Mouse (Mus musculus): ENCODE measurements around the gene Tmem189. TPM values are rescaled to one million over a fixed set of nuclear protein-coding genes. Genes with fewer than 3 reads are reported as not detected.

The Tmem189 gene
- 88.8 and 89.0 TPM in 2 replicates for polyA plus RNA-seq (2012; rRNA removed)

GRCm38 (mm10) chr2:167689501-167690218 lies at the start of gene Tmem189:
Gene Tmem189 (minus strand): TSS chr2:167689822.
- peak within 1 kb of the TSS; percentile 92 for H3K4me3 ChIP-seq (ENCODE audit: insufficient read depth, low read length)
- TF ChIP-seq POLR2A (IDR thresholded peaks at IDR 0.05; ENCODE audit: extremely low read depth, insufficient read depth, low read length) (0 out of 2 replicates have a peak, but pooled peaks have one; percentile 35), CTCF (IDR thresholded peaks at IDR 0.05; ENCODE audit: extremely low read depth, insufficient read depth, low read length) (no peak)
- peak within 1 kb of the TSS; percentile 95 for H3K27ac ChIP-seq (ENCODE audit: insufficient read depth, low read length)
- peaks cover 6% of the 10 kb centered on the region for H3K4me1 ChIP-seq (ENCODE audit: control insufficient read depth, insufficient read depth, low read length)

GRCm38 (mm10) chr2:167739030-167739429 lies 49.4 kb upstream of the Tmem189 start:
- TF ChIP-seq CTCF (IDR thresholded peaks at IDR 0.05; ENCODE audit: extremely low read depth, insufficient read depth, low read length) (no peak), POLR2A (IDR thresholded peaks at IDR 0.05; ENCODE audit: extremely low read depth, insufficient read depth, low read length) (no peak)
- Histone ChIP-seq H3K4me3 (ENCODE audit: insufficient read depth, low read length) (no peak overlapping the region), H3K4me1 (ENCODE audit: control insufficient read depth, insufficient read depth, low read length) (no peaks in the 10 kb centered on the region), H3K27ac (ENCODE audit: insufficient read depth, low read length) (no peak overlapping the region)

DNA sequence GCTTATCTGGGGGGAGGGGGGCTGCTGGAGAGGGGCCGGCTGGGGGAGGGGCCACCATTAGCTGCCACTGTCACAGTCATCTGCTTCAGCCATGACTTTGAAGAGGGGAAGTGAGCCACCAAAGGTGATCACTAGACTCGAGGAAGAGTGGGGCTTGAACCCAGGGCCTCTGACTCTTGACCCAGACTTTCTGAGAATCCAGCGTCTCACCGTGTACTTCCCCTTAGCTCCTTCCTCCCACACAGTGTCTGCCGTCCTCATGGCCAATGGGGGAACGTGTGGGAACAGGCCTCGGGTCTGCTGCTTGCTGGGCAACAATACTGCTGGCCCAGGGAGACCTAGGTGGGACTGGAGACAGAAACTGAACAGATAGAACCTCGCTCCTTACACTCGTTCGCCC lies 45.2 kb upstream of the Tmem189 start:
- Histone ChIP-seq H3K27ac (ENCODE audit: insufficient read depth, low read length) (no peak overlapping the region), H3K4me3 (ENCODE audit: insufficient read depth, low read length) (no peak overlapping the region), H3K4me1 (ENCODE audit: control insufficient read depth, insufficient read depth, low read length) (no peaks in the 10 kb centered on the region)
- TF ChIP-seq POLR2A (IDR thresholded peaks at IDR 0.05; ENCODE audit: extremely low read depth, insufficient read depth, low read length) = no peak
- TF ChIP-seq CTCF (IDR thresholded peaks at IDR 0.05; ENCODE audit: extremely low read depth, insufficient read depth, low read length) = no peak

GRCm38 (mm10) chr2:167731149-167731548 lies 41.5 kb upstream of the Tmem189 start:
- no peak overlapping the region for H3K27ac ChIP-seq (ENCODE audit: insufficient read depth, low read length)
- no peaks in the 10 kb centered on the region for H3K4me1 ChIP-seq (ENCODE audit: control insufficient read depth, insufficient read depth, low read length)
- H3K4me3 ChIP-seq (ENCODE audit: insufficient read depth, low read length) = no peak overlapping the region
- TF ChIP-seq CTCF (IDR thresholded peaks at IDR 0.05; ENCODE audit: extremely low read depth, insufficient read depth, low read length) = no peak
- TF ChIP-seq POLR2A (IDR thresholded peaks at IDR 0.05; ENCODE audit: extremely low read depth, insufficient read depth, low read length) = no peak

- Histone ChIP-seq H3K27ac (ENCODE audit: insufficient read depth, low read length) (no peak overlapping the region), H3K4me3 (ENCODE audit: insufficient read depth, low read length) (no peak overlapping the region), H3K4me1 (ENCODE audit: control insufficient read depth, insufficient read depth, low read length) (no peaks in the 10 kb centered on the region)
- no peak for TF ChIP-seq POLR2A (IDR thresholded peaks at IDR 0.05; ENCODE audit: extremely low read depth, insufficient read depth, low read length)
- no peak for TF ChIP-seq CTCF (IDR thresholded peaks at IDR 0.05; ENCODE audit: extremely low read depth, insufficient read depth, low read length)
These were observed 40.4 kb upstream of the Tmem189 start for GRCm38 (mm10) chr2:167730036-167730435.

GRCm38 (mm10) chr2:167727161-167727560 lies 37.5 kb upstream of the Tmem189 start:
- H3K4me1 ChIP-seq (ENCODE audit: control insufficient read depth, insufficient read depth, low read length) = no peaks in the 10 kb centered on the region
- no peak overlapping the region for H3K4me3 ChIP-seq (ENCODE audit: insufficient read depth, low read length)
- no peak overlapping the region for H3K27ac ChIP-seq (ENCODE audit: insufficient read depth, low read length)
- no peak for TF ChIP-seq POLR2A (IDR thresholded peaks at IDR 0.05; ENCODE audit: extremely low read depth, insufficient read depth, low read length)
- no peak for TF ChIP-seq CTCF (IDR thresholded peaks at IDR 0.05; ENCODE audit: extremely low read depth, insufficient read depth, low read length)

DNA sequence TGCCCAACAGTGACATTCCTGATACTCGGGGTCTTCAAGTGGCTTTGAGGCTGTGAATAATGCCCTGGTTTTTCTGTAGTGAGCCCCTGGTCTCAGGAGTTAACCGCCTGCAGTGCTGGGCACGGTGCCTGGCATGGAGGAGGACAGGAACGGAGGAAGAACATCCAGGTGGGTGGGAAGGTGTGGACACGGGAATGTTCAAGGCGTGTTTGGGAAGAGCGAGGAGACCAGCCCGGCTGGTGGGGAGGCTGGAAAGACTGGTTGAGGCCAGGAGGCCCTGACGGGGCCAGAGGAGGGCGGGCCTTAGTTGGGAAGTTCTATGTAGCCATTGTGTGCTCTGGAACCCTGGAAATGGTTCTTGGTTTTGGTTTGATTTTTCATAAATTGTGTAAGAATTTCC lies 36.3 kb upstream of the Tmem189 start:
- Histone ChIP-seq H3K27ac (ENCODE audit: insufficient read depth, low read length) (no peak overlapping the region), H3K4me3 (ENCODE audit: insufficient read depth, low read length) (no peak overlapping the region), H3K4me1 (ENCODE audit: control insufficient read depth, insufficient read depth, low read length) (no peaks in the 10 kb centered on the region)
- TF ChIP-seq CTCF (IDR thresholded peaks at IDR 0.05; ENCODE audit: extremely low read depth, insufficient read depth, low read length) = no peak
- no peak for TF ChIP-seq POLR2A (IDR thresholded peaks at IDR 0.05; ENCODE audit: extremely low read depth, insufficient read depth, low read length)

DNA sequence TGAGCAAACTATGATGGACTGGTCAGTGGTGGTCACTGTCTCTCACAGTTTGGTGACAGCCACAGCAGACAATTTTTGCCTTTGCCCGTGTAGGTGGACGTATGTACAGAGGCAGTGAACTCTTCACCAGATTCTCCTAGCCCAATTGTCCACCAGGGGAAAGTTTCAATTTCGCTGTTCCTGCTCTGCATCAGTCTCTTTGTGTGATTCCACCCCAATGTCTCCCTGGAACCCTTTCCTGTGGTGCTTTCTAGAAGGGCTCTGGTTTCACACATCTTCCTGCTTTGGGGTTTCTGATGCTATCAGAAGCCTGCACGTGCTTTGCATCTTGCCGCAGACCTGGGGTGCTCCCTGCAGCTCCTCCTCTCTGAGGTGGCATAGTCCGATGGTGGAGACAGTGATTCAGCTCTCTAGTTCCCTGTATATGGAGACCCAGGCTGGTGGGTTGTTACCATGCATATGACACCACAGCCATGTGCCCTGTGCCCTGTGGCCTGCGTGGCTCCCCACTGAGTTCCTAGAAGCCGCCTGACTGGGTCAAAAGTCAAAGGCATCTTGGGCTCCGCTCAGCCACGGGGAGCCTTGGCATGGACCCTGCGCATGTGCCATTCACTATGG lies 34.1 kb upstream of the Tmem189 start:
- TF ChIP-seq POLR2A (IDR thresholded peaks at IDR 0.05; ENCODE audit: extremely low read depth, insufficient read depth, low read length) = no peak
- no peak for TF ChIP-seq CTCF (IDR thresholded peaks at IDR 0.05; ENCODE audit: extremely low read depth, insufficient read depth, low read length)
- Histone ChIP-seq H3K27ac (ENCODE audit: insufficient read depth, low read length) (no peak overlapping the region), H3K4me1 (ENCODE audit: control insufficient read depth, insufficient read depth, low read length) (no peaks in the 10 kb centered on the region), H3K4me3 (ENCODE audit: insufficient read depth, low read length) (no peak overlapping the region)

DNA sequence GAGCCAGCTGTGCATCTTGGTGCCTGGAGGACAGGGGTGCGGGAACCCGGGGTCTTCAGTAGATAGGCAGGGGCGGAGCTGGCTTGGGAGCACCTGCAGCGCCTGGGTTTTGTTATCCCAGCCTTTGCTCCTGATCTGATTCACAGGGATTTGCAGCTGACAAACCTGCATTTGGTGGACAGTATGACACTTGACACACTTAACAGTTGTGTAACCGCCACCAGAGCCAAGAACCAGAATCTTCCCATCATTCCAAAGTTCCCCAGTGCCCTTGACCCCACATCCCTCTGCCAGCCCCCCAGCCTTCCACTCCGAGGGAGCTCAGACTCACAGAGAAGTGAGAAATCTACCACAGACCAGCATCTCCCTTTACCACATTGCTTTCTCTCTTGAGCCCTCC lies 32.9 kb upstream of the Tmem189 start:
- H3K27ac ChIP-seq (ENCODE audit: insufficient read depth, low read length) = no peak overlapping the region
- no peak for TF ChIP-seq POLR2A (IDR thresholded peaks at IDR 0.05; ENCODE audit: extremely low read depth, insufficient read depth, low read length)
- TF ChIP-seq CTCF (IDR thresholded peaks at IDR 0.05; ENCODE audit: extremely low read depth, insufficient read depth, low read length) = no peak
- no peaks in the 10 kb centered on the region for H3K4me1 ChIP-seq (ENCODE audit: control insufficient read depth, insufficient read depth, low read length)
- H3K4me3 ChIP-seq (ENCODE audit: insufficient read depth, low read length) = no peak overlapping the region
